Mouse (Mus musculus) CH12.LX (cell line): ENCODE data around the gene Tfap2e.

Experiments
- CTCF ChIP-seq, 2 experiments: IDR thresholded peaks in 1 of 2; conservative IDR thresholded peaks in 1 of 2; 2 replicates each; pipeline ENCODE4 v1.5.1; 2011 to 2012; ENCODE audit warnings: low read depth in 2 of 2, low read length in 2 of 2, improper control_type of control experiment in 1 of 2, inconsistent platforms in 1 of 2, mild to moderate bottlenecking in 1 of 2, moderate library complexity in 1 of 2
- MAZ ChIP-seq: IDR thresholded peaks from 2 replicates; pipeline ENCODE4 v1.6.1; 2012; ENCODE audit warnings: low read depth, mild to moderate bottlenecking, inconsistent platforms, low read length, improper control_type of control experiment, moderate library complexity

GRCm38 (mm10) chr4:126770831-126771230, 34.8 kb upstream of the Tfap2e start:
- TF ChIP-seq MAZ (no peak), CTCF (conservative IDR thresholded peaks at IDR 0.05 in 1 of 2, IDR thresholded peaks at IDR 0.05 in 1 of 2; ENCODE audit: low read depth in 2 of 2, low read length in 2 of 2) (no peak)
